Mouse (Mus musculus) spleen, adult 18-20 months (tissue): Measurements from ENCODE around the gene Ppp1r9b.
"Not testable (repeated sequence)": the region's sequence is repeated elsewhere in the genome, so short reads cannot be mapped to it uniquely, and the experiment has no call there.

ENCODE experiments used
- DNase-seq, 2 experiments: peaks; one replicate each; pipeline ENCODE4 v3.0.0; 2022; ENCODE audit warnings: mixed read lengths in 2 of 2

Gene Ppp1r9b

GRCm38 (mm10) chr11:94990749-94991577 is at the start of gene Ppp1r9b:
Ppp1r9b (plus strand) TSS chr11:94991035.
- DNase-seq = peak; percentile 85 to 92

GRCm38 (mm10) chr11:94941121-94941520 is 49.7 kb upstream of the Ppp1r9b start:
- no peak for DNase-seq

- DNase-seq = no peak
Measured at GRCm38 (mm10) chr11:94941776-94942175, 49.1 kb upstream of the Ppp1r9b start.

- DNase-seq = peak in 1 of 2 experiments; percentile 45
Measured at GRCm38 (mm10) chr11:94942282-94943023, 48.4 kb upstream of the Ppp1r9b start.

GRCm38 (mm10) chr11:94943054-94943453 is 47.8 kb upstream of the Ppp1r9b start:
- no peak for DNase-seq

GRCm38 (mm10) chr11:94944295-94944694 is 46.5 kb upstream of the Ppp1r9b start:
- no peak for DNase-seq

- no peak for DNase-seq
Measured at GRCm38 (mm10) chr11:94945236-94945635, 45.6 kb upstream of the Ppp1r9b start.

GRCm38 (mm10) chr11:94952169-94952568 is 38.7 kb upstream of the Ppp1r9b start:
- DNase-seq = no peak

- no peak for DNase-seq
Measured at GRCm38 (mm10) chr11:94955103-94955502, 35.7 kb upstream of the Ppp1r9b start.

GRCm38 (mm10) chr11:94957693-94958064 is 33.2 kb upstream of the Ppp1r9b start:
- no peak for DNase-seq

GRCm38 (mm10) chr11:94958065-94958858 is 32.6 kb upstream of the Ppp1r9b start:
- DNase-seq = no peak

GRCm38 (mm10) chr11:94962534-94963101 is 28.2 kb upstream of the Ppp1r9b start:
- no peak for DNase-seq

- DNase-seq = no peak
Measured at GRCm38 (mm10) chr11:94967419-94967818, 23.4 kb upstream of the Ppp1r9b start, which contains the start of gene Hils1. Hils1 (plus strand) TSS chr11:94967593.

- DNase-seq = no peak
Measured at GRCm38 (mm10) chr11:94968187-94968586, 22.6 kb upstream of the Ppp1r9b start.

- DNase-seq = not testable (repeated sequence)
Measured at GRCm38 (mm10) chr11:94969709-94970108, 21.1 kb upstream of the Ppp1r9b start.

GRCm38 (mm10) chr11:94970210-94970943 is 20.5 kb upstream of the Ppp1r9b start:
- no peak for DNase-seq

- no peak for DNase-seq
Measured at GRCm38 (mm10) chr11:94971895-94972615, 18.8 kb upstream of the Ppp1r9b start.

GRCm38 (mm10) chr11:94972887-94973286 is 17.9 kb upstream of the Ppp1r9b start:
- DNase-seq = no peak

- DNase-seq = no peak
Measured at GRCm38 (mm10) chr11:94973313-94973712, 17.5 kb upstream of the Ppp1r9b start.

GRCm38 (mm10) chr11:94974951-94975350 is 15.9 kb upstream of the Ppp1r9b start:
- DNase-seq = no peak

- no peak for DNase-seq
Measured at GRCm38 (mm10) chr11:94976199-94976598, 14.6 kb upstream of the Ppp1r9b start, which contains the start of gene Sgca. Sgca (minus strand) TSS chr11:94976327.
